Mouse (Mus musculus): Measurements from ENCODE around the gene Ywhaq. TPM values are rescaled to one million over a fixed set of nuclear protein-coding genes. Genes with fewer than 3 reads are reported as not detected.
A peak's percentile ranks its signal among the peaks of the same experiment; 100 is the strongest.
"Not testable (repeated sequence)": the region's sequence is repeated elsewhere in the genome, so short reads cannot be mapped to it uniquely, and the experiment has no call there.

The Ywhaq gene
- total RNA-seq, 2 experiments from 2014 or later = 18.7 to 28.8 TPM

- DNase-seq (ENCODE audit: low spot score) = no peak
Measured at GRCm38 (mm10) chr12:21410620-21411019, 6.8 kb downstream of the Ywhaq start.

DNA sequence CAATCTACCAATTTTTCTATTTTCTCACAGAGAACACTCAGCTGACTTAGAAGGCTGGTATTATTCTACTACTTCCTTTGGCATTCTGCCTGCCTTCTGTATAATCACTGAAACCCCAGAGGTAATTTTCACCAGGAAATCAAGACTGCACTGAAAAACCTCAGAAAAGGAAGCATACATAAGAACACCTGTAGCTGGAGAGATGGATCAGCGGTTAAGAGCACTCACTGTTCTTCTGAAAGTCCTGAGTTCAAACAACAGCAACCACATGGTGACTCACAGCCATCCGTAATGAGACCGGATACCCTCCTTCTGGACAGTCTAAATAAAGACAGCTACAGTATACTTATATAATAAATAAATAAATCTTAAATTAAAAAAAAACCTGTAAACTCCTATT, 7.8 kb downstream of the Ywhaq start:
- DNase-seq (ENCODE audit: low spot score) = no peak

DNA sequence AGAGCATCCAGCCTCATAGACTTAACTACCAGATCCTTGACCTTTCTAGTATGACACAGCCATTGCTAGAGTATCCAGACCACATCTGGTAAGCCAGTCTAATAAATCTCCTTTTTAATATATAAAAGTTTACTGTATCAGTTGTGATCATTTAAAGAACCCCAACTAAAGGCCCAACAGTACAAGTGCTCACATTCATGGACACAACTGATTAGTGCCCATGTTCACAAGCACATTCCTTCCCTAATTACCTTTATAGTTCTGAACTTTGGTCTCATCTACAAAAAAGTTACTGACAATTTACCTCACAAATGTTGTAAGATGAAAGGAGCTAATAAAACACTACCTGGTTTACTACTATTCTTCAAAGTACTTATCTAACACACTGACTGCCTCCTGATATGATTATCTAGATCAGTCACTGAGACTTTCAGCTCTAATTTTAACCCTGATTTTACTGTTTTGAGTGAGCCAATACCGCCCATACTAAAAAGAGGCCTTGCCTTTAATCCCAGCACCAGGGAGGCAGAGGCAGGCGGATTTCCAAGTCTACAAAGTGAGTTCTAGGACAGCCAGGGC, 8.6 kb downstream of the Ywhaq start:
- DNase-seq (ENCODE audit: low spot score) = no peak

DNA sequence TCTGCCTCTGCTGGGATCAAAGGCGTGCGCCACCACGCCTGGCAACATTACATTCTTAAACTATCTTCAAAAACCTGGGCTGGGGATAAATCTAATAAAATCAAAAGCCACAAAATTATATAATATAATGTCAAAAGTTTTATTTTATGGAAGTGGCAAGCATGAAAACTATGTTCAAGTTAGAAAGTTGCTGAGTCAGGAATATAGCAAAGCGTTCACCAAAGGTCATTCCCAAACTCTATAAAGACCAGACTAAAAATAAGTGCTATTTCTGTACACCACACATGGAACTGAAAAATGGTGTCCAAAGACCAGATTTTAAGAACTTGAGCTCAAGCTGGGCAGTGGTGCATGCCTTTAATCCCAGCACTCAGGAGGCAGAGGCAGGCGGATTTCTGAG, 14.7 kb downstream of the Ywhaq start:
- no peak for DNase-seq (ENCODE audit: low spot score)

- no peak for DNase-seq (ENCODE audit: low spot score)
Measured at GRCm38 (mm10) chr12:21386201-21386600, 31.2 kb downstream of the Ywhaq start.

DNA sequence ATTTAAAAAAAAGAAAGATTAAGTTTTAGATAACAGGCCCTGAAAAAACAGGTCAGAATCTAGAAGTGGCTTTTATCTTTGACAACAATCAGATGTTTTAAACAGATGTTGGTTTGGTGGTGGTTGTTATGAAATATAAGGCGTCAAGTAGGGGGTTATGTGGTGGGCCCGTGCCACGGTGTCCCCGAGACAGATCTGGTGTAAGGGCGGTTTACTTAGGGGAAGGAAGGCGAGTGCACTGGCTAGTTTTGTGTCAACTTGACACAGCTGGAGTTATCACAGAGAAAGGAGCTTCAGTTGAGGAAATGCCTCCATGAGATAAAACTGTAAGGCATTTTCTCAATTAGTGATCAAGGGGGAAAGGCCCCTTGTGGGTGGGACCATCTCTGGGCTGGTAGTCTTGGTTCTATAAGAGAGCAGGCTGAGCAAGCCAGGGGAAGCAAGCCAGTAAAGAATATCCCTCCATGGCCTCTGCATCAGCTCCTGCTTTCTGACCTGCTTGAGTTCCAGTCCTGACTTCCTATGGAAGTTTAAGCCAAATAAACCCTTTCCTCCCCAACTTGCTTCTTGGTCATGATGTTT, 38.6 kb downstream of the Ywhaq start:
- not testable (repeated sequence) for DNase-seq (ENCODE audit: low spot score)

DNA sequence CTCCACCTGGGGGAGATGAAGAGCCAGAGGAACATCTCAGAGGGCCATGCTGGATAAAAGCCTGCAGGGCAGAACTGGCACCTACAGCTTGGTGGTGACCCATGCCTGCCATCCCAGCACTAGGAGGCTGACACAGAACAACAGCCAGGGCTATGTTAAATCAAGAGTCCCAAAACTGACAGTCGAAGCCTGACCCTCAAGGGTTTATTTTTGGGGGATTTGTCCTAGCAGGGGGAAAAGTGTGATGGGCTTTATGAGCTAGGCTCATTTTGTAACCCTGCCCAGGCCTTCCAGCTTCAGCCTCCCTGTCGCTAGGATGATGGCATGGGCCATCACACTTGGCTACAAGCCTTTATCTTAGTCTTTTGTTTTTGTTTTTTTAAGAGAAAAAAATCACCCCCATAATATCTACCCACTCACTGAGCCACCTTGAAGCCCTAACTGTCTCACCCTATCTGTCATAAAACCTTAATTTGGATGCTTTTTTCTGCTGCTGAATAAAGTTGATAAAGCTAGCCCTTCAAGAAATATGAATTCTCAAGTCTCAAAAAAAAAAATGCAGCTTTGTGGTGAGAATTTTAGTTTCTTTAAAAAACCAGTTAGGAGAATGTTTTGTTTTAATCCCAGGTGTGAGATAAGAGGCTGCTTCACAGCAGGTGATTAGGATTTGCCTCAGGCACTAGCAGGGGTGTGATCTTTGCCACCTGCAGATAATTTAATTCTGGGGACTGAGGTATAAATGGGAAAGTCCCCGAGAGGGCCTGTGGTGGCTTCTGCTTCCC, 41.9 kb downstream of the Ywhaq start:
- DNase-seq (ENCODE audit: low spot score) = no peak

- no peak for DNase-seq (ENCODE audit: low spot score)
Measured at GRCm38 (mm10) chr12:21373820-21374475, 43.5 kb downstream of the Ywhaq start.

DNA sequence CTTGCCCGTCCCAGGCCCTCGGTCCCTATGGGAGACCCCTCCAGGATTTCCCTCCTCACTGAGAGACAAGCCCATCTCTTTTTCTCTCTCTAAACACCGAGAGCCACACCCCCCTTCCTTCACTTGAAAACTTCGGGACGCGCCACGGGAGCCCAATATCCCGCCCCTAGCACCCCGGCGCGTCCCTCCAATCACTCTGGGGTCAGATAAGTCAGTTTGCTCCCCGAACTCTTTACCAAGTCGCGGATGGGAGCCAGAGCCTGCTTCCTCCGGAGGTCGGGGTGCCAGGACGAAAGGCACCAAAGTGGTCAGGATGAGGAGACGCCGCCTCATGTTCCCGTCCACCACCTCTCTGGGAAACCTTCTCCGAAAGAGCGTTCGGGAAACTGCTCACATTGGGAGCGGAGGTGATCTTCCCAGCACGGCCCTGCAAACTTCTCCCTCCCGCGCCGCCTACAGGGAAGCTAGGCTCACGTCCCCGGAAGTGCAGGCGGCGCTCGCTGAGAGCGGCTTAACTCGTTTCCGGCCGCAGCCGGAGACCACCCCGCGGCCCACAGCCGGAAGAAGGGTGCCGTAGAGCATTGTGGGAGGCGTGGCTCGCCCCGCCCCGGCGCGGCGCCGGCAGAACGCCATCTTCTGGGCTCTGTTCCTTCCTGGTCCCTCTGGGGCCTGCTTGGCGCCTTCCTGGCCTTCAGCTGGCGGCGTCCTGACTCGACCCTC, 44.2 kb downstream of the Ywhaq start, which contains the start of gene Adam17:
Adam17 (minus strand) TSS at position 533 of the 720 bp plus-strand sequence.
- DNase-seq (ENCODE audit: low spot score) = peak; percentile 97

- DNase-seq (ENCODE audit: low spot score) = no peak
Measured at GRCm38 (mm10) chr12:21370035-21370611, 47.3 kb downstream of the Ywhaq start.

DNA sequence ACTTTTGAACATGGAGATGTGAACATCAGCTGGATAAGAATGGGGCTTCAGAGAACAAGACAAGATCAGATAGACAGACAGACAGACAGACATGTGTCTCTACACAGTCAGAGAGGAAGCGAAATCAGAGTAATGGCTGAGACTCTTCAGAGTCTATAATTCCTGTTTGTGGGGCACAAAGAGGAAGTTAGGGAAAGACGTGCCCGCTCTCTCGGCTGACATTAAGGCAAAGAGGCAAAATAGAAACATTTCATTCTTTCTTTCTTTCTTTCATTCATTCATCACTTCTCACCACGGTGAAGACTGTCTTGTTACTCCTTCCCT, 48.4 kb downstream of the Ywhaq start:
- DNase-seq (ENCODE audit: low spot score) = no peak

- no peak for DNase-seq (ENCODE audit: low spot score)
Measured at GRCm38 (mm10) chr12:21368376-21369086, 48.9 kb downstream of the Ywhaq start.

DNA sequence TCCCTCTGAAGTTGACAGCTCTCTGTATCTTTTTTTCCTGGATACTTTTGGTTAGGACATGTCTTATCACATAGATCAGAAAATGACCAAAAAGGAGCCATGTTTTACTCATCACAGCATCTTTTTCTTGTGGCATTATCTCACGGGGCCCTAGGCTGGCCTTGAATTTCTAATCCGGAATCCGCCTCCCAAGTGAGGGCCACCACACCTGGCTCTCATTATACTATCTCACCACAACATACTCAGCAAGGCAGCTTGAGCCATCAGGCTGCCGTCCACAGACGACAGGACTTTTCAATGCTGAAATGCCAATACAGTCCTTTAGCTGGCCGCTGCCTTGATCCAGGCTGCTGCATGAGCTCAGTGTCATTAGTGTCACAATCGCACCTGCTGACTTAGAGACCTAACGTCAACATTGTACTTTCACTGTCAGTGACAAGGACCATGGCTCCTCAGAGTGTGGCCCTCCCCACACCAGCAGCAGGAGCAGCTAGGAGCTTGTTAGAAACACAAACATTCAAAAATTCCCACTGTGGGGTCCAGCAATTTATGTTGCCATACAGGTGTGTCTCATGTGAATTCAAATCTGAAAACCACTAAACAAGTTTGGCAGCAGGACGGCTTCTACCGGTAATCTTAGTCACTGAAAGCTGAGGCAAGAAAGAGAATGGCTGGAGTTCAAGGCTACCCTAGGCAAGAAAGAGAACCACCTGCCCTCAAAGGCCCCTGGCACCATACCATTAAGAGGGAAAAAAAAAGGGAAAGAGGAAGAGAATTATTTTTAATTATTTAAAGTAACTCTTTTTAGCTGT, 52.6 kb downstream of the Ywhaq start:
- no peak for DNase-seq (ENCODE audit: low spot score)

GRCm38 (mm10) chr12:21363195-21363594, 54.2 kb downstream of the Ywhaq start:
- no peak for DNase-seq (ENCODE audit: low spot score)

DNA sequence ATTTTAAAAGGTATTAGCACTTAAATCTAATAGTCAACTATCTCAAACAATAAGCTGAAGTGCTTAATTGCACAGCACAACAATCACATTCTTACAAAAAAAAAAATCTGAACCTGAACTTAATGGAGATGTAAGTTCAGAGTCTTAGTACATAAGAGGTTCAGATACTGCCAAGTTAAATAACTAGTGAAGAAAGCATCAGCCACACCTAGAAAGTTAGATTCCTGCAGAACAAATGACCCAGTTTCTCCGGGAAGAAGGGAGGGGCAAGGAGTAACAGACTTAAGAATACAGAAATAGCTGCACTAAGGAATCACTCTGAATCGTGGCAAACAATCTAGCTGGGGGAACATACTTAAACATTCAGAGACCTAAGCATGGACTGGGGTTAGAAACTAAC, 54.8 kb downstream of the Ywhaq start:
- DNase-seq (ENCODE audit: low spot score) = no peak

DNA sequence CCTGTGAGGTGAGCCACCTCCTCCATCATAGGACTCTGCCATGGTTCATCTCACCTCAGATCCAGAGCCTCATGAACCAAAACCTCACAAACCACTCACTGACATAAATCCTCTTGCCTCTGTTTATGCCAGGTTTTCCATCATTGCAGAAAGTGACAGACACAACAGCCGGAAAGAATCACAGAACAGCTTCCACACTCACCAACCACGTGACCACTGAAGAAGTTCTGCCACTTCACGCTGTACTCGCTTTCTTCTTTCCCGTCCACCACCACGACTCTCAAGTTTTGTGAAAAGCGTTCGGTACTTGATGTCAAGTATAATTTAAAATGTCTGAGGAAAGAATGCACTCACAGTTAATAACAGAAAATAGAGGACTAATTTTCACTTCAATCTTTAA, 63.8 kb downstream of the Ywhaq start:
- no peak for DNase-seq (ENCODE audit: low spot score)

DNA sequence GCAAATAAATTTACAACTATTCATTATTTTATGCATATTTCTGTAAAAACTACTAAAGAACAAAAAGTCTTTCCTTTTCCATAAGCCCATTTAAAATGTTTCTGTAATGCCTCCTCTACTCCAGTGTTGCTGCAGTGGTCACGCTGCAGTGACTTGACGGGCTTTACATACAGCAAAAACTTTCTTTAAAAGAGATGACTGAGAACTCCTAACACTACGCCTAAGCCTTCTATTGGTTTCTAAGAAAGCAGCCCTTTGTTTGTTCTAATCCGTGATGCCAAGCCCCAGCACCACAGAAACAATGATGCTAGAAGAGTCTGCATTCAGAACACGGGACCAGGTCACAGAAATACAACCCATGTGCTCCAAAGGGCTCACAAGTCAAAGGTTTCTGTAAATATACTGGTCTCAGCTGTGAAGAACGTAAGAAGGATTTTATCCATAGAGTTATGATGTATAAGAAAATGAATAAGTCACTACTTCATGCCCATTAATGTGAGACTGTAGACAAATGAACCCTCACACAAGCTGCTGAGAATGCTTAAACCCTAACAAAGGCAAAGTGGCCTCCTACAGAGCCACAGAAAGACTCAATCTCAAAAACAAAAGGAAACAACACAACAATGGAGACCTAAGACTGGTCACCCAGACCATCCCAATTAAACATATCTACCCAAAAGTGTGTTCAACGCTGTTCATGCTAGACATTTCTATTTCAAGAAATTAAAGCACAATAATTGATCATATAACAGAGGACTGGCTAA, 67.1 kb downstream of the Ywhaq start:
- DNase-seq (ENCODE audit: low spot score) = no peak

GRCm38 (mm10) chr12:21346972-21347371, 70.5 kb downstream of the Ywhaq start:
- DNase-seq (ENCODE audit: low spot score) = no peak

GRCm38 (mm10) chr12:21340674-21341073, 76.8 kb downstream of the Ywhaq start:
- DNase-seq (ENCODE audit: low spot score) = no peak

All from gastrocnemius, adult 18-20 months (tissue).